Mouse (Mus musculus) gastrocnemius, postnatal 4 days (tissue): Measurements from ENCODE around the gene Slc9b1. TPM values are rescaled to one million over a fixed set of nuclear protein-coding genes. Genes with fewer than 3 reads are reported as not detected.

Experiments used
- DNase-seq, 2 experiments: peaks; one replicate each; pipeline ENCODE4 v3.0.0; 2021 to 2022; ENCODE audit warnings: low spot score in 2 of 2, mixed read lengths in 2 of 2
- total RNA-seq, 2 experiments: library from RNA; stranded (reverse); gene quantifications; 2 replicates each; pipeline ENCODE4 v1.2.3; 2021

Slc9b1 gene
- total RNA-seq, 2 experiments from 2014 or later: 0.29 to 0.31 TPM

- DNase-seq: peak; percentile 98
Measured at GRCm38 (mm10) chr3:135437758-135438495, 90.1 kb downstream of the Slc9b1 start, which contains the start of gene Ube2d3. Ube2d3 (plus strand) TSS chr3:135438149.

- peak; percentile 95 to 96 for DNase-seq
Measured at GRCm38 (mm10) chr3:135438531-135438912, 90.7 kb downstream of the Slc9b1 start.

GRCm38 (mm10) chr3:135438913-135439531 lies 91.2 kb downstream of the Slc9b1 start:
- peak; percentile 69 to 88 for DNase-seq

GRCm38 (mm10) chr3:135439651-135440050 lies 91.8 kb downstream of the Slc9b1 start:
- no peak for DNase-seq

- DNase-seq: peak in 1 of 2 experiments; percentile 27
Measured at GRCm38 (mm10) chr3:135440221-135440620, 92.4 kb downstream of the Slc9b1 start.

- DNase-seq: no peak
Measured at GRCm38 (mm10) chr3:135440621-135441020, 92.8 kb downstream of the Slc9b1 start.

GRCm38 (mm10) chr3:135444930-135445329 lies 97.1 kb downstream of the Slc9b1 start:
- DNase-seq: no peak

Other genes starting within 250 kb of the Slc9b1 start
- gene Cenpe, start 135.5 kb upstream of the Slc9b1 start, total RNA-seq: 10 to 100 TPM in 1 of 2 experiments, 1 to 10 TPM in 1; 9.9 to 12.0 TPM
- gene Bdh2, start 66.8 kb upstream of the Slc9b1 start, total RNA-seq: 1 to 10 TPM; 5.8 to 6.4 TPM
- under 1 TPM; 0.42 to 0.67 TPM for gene Slc9b2, start 40.3 kb upstream of the Slc9b1 start, total RNA-seq
- gene Cisd2, start 75.9 kb downstream of the Slc9b1 start, total RNA-seq: 10 to 100 TPM; 17.6 to 21.3 TPM
- gene Ube2d3, start 90.1 kb downstream of the Slc9b1 start, total RNA-seq: 100 to 1,000 TPM; 313 to 355 TPM
- gene Manba, start 137.6 kb downstream of the Slc9b1 start, total RNA-seq: 10 to 100 TPM; 10.9 to 12.7 TPM